Mouse (Mus musculus): ENCODE data around the gene Tmem251.

The Tmem251 gene

GRCm38 (mm10) chr12:102710851-102711375 lies 32.6 kb upstream of the Tmem251 start:
- no peak for DNase-seq (ENCODE audit: low read depth)

GRCm38 (mm10) chr12:102713153-102713865 lies 30.3 kb upstream of the Tmem251 start:
- no peak for DNase-seq (ENCODE audit: low read depth)

- no peak for DNase-seq (ENCODE audit: low read depth)
Observed at GRCm38 (mm10) chr12:102714116-102714515, 29.4 kb upstream of the Tmem251 start.

DNA sequence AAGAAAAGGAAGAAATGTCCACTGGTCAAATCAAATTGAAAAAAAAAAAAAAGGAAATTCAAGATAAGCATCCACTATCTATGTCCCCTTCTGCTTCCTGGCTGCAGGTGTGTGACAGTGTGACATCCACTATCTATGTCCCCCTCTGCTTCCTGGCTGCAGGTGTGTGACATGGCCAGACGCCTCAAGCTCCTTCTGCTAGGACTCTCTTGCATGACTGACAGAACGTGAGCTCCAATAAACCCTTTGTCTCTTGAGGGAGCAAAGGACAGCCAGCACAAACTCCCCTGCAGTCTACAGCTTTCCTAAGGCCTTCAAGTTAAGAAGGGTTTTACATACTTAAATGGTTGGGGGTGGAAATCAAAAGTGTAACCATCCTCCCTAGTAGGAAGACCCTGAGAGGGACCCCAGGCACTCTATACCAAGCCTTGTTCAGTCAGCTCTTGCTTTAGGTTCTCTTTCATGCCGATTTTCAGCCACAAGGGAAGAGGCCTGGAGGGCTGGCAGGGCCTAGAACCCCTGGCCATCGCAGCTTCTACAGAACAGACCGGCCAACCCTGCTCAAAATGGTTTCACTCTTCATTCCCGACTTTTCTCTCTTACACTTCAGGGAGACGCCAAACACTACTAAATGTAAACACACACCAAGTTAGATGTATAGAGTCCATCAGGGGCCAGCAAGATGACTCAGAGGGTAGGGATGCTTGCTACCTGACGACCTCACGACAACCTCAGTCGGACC lies 28.7 kb upstream of the Tmem251 start:
- no peak for DNase-seq (ENCODE audit: low read depth)

DNA sequence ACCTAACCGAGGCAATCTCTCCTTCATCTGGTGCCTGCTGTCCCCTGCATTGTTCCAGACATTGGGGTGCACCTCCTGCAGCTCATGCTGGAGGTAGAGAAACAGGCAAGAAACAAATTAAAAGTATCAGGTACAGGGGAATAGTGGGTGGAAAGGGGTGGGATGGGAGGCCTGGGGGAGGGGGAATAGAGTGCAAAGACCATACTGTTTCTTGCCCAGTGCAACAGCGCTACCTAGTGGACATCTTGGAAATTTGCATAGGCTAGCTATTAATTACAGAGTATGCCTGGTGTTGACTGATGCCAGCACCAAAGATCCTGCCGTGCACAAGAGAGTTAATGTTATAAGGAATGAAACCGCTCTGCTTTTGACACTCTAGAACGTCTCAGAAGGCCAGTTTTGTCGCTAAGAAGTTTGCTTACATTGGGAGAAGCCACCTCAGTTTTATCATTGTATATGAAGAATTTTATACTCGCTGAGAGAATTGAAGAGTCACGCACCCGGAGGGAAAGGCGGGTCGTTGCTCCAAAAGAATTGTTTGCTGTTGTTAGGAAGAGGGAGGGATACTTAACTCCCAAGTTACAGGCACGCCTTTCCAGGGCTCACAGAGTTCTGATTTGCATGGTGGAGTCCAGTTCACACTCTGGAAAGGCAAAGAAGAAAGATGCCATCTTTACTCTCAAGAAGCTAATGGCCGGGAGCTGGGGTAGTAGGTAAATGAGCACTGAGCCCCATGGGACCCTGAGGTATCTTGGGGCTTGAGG lies 23.8 kb upstream of the Tmem251 start:
- peak; percentile 76 for DNase-seq (ENCODE audit: low read depth)

- DNase-seq (ENCODE audit: low read depth): no peak
Observed at GRCm38 (mm10) chr12:102722451-102722850, 21.1 kb upstream of the Tmem251 start.

DNA sequence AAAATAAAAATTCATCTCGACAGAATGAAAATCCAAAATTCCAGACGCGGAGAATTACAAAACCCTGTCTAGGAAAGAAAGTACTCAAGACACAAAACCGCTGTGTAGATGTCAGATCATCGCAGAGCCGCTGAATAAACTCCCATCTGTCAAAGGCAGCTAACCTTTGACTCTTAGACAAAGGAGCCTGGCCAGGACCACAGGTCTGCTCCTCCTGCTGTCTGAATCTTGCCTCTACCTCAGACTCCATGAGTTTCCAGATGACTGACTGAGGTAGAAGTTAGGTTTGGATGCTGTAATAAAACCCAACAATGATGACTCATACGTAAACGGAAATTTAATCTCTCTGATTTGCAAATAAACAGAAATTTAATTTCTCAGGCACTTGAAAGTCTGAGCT lies 20.6 kb upstream of the Tmem251 start:
- DNase-seq (ENCODE audit: low read depth): no peak

- DNase-seq (ENCODE audit: low read depth): no peak
Observed at GRCm38 (mm10) chr12:102723861-102724260, 19.7 kb upstream of the Tmem251 start.

- no peak for DNase-seq (ENCODE audit: low read depth)
Observed at GRCm38 (mm10) chr12:102725146-102725545, 18.4 kb upstream of the Tmem251 start.

GRCm38 (mm10) chr12:102725761-102726175 lies 17.8 kb upstream of the Tmem251 start:
- DNase-seq (ENCODE audit: low read depth): no peak

DNA sequence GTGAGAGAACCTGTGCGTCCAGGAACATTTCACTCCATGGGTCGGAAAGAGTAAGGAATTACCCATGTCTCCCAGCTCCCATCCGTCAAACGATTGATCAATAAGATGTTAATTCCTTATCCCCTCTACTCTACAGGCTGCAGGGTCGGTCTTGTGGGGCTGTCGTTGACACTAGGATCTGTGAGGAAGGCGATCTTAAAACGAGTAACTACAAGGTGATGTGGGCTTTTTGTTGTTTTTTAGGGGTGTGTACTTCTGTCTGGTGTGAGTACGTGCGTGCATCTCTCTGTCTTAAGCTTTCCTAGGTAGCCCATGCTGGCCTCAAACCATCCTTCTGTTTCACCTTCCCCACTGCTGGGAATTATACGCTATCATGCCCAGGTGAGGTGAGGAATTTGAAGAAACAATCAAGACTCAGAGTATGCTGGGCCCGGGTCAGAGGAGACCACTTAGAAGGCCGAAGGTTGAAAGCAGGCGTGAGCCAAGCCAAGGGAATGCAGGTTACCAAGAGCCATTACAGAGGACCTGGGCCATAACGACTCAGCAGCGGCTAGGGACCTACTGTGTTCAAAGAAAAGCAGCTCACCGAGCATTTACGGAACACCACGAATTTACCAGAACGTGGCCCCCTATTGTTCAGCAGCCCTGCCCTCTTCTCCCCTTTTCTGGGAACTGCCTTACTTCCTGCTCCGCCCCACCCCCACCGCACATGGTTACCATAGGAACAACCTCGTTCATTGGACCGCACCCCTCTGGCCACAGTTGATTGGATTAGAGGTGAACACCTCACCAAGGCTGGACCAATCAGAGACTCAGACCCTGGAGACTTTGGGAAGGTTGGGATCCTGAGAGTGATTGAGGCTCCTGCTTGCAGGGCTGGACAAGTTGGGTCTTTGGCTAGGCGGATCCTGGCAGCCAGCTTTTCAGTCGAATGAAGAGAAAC lies 13.4 kb upstream of the Tmem251 start:
- no peak for DNase-seq (ENCODE audit: low read depth)

GRCm38 (mm10) chr12:102730798-102731619 lies 12.6 kb upstream of the Tmem251 start:
- DNase-seq (ENCODE audit: low read depth): no peak

- peak; percentile 84 for DNase-seq (ENCODE audit: low read depth)
Observed at GRCm38 (mm10) chr12:102733381-102733780, 10.2 kb upstream of the Tmem251 start.

- no peak for DNase-seq (ENCODE audit: low read depth)
Observed at GRCm38 (mm10) chr12:102739096-102739495, 4.5 kb upstream of the Tmem251 start.

DNA sequence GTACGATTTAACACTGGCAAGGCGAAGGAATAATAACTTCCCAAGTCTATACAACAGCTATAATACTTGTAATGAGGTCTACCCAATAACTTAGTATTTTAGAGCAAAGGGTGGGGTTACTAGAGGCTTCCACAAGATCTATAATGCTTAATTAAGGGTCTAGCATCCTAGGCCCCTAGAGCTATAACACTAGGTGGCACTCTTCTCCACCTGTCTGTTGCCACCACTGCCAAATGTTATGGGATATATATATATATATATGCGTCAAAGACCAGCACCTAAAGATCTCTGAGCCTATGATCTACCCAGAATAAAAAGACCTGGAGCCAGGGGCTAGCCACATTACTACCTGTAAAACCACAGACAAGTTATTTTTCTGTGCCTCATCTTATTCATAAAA lies 3.3 kb upstream of the Tmem251 start:
- DNase-seq (ENCODE audit: low read depth): peak; percentile 57

- DNase-seq (ENCODE audit: low read depth): no peak
Observed at GRCm38 (mm10) chr12:102742056-102742455, 1.5 kb upstream of the Tmem251 start.

DNA sequence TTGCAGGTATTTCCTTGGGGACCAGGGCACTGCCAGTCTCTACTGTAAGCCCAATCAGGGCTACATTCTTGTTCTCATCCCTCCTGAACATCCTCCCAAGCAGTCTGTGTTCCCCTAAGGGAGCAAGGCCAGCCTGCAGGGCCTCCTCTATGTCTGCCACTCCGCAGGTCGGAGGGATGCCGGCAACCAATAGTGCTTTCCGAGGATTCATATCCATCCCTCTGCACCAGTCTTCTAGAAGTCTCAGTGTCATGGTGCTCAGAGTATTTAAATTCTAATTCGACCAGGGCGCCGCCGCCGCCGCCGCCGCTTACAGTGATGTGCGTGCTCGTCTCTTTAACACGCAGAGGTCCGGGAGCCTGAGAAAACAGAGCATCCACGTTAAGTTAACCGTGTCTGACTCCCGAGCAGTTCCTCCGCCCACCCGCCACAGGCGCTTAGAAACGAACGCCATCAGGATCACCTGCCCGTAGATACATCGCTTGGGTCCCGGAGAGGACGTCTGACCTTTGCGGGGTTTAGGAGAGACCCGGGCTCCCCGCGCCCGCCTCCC lies 450 bp upstream of the Tmem251 start:
- DNase-seq (ENCODE audit: low read depth): no peak

- peak; percentile 37 for DNase-seq (ENCODE audit: low read depth)
Observed at GRCm38 (mm10) chr12:102744839-102745238, 1.3 kb downstream of the Tmem251 start.

DNA sequence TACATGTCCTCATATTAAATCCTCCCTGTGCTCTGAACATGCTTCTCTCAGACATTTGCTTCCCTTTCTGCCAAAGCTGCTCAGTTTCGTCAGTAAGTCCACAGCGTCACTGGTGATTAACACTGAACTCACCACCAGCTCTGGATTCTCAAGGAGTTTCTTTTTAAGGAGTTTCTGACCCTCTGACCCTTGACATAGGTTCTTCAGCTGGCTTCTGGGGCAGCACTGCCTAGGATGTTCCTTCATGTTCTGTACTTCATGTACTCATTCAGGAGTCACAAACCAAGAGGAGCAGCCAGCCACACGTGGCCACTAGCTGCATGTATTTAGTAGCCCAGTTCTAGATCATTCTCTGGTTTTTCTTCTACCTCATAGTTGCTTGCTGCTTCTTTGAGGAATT lies 4.7 kb downstream of the Tmem251 start:
- DNase-seq (ENCODE audit: low read depth): no peak

DNA sequence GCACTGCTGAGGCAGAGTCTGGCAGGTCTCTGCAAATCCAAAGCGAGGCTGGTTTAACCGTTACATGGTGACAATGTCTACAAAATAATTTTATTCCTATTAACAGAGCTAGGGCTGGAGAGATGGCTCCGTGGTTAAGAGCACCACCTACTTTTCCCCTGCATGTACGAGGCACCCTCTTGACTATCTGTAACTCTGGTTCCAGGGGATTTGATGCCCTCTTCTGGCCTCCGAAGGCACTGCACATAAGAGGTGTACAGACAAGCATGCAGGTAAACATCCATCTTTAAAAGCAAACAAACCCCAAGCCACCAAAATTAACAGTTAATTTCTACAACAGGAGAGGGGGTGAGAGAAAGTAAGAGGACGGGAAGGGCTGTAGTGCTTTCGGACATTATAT lies 12.7 kb downstream of the Tmem251 start:
- peak; percentile 58 for DNase-seq (ENCODE audit: low read depth)

Measured in NIH3T3 (cell line).